Mouse (Mus musculus): ENCODE data around the gene Flnb. TPM values are rescaled to one million over a fixed set of nuclear protein-coding genes. Genes with fewer than 3 reads are reported as not detected.

Gene Flnb
- polyA plus RNA-seq, 1 experiment from 2014 or later: 21.3 TPM

GRCm38 (mm10) chr14:7832440-7832783 is 14.7 kb downstream of the Flnb start:
- Histone ChIP-seq H3K4me3 (no peak overlapping the region), H3K27ac (replicated peaks) (no peak overlapping the region), H3K4me2 (replicated peaks) (no peak overlapping the region), H3K36me3 (no peaks in the 10 kb centered on the region), H3K9ac (replicated peaks) (no peak overlapping the region), H3K4me1 (no peaks in the 10 kb centered on the region), H3K9me3 (no peaks in the 10 kb centered on the region), H3K27me3 (no peaks in the 10 kb centered on the region)
- 92% methylated on average over 5 of the region's 5 CpGs for WGBS
- no peak for ATAC-seq (ENCODE audit: low FRiP score, low read depth)

- Histone ChIP-seq H3K27ac (replicated peaks) (no peak overlapping the region), H3K4me3 (no peak overlapping the region), H3K9me3 (no peaks in the 10 kb centered on the region), H3K9ac (replicated peaks) (no peak overlapping the region), H3K4me2 (replicated peaks) (no peak overlapping the region), H3K27me3 (no peaks in the 10 kb centered on the region), H3K36me3 (no peaks in the 10 kb centered on the region), H3K4me1 (no peaks in the 10 kb centered on the region)
- 78% methylated on average over 4 of the region's 4 CpGs for WGBS
- no peak for ATAC-seq (ENCODE audit: low FRiP score, low read depth)
These were observed 15.7 kb downstream of the Flnb start for GRCm38 (mm10) chr14:7833458-7833857.

GRCm38 (mm10) chr14:7838564-7839089 is 20.9 kb downstream of the Flnb start:
- Histone ChIP-seq H3K27ac (replicated peaks) (no peak overlapping the region), H3K27me3 (no peaks in the 10 kb centered on the region), H3K9me3 (no peaks in the 10 kb centered on the region), H3K4me1 (peaks cover 5% of the 10 kb centered on the region), H3K36me3 (no peaks in the 10 kb centered on the region), H3K4me3 (no peak overlapping the region), H3K9ac (replicated peaks) (no peak overlapping the region), H3K4me2 (replicated peaks) (no peak overlapping the region)
- ATAC-seq (ENCODE audit: low FRiP score, low read depth): no peak
- 85% methylated on average over 5 of the region's 5 CpGs for WGBS

GRCm38 (mm10) chr14:7839950-7840514 is 22.3 kb downstream of the Flnb start:
- no peak overlapping the region for H3K4me3 ChIP-seq
- 49% methylated on average over 8 of the region's 8 CpGs for WGBS

GRCm38 (mm10) chr14:7842631-7843332 is 25.0 kb downstream of the Flnb start:
- ATAC-seq (ENCODE audit: low FRiP score, low read depth): no peak
- WGBS: 77% methylated on average over 15 of the region's 15 CpGs
- Histone ChIP-seq H3K27ac (replicated peaks) (no peak overlapping the region), H3K9ac (replicated peaks) (no peak overlapping the region), H3K36me3 (no peaks in the 10 kb centered on the region), H3K4me1 (peaks cover 16% of the 10 kb centered on the region), H3K27me3 (no peaks in the 10 kb centered on the region), H3K9me3 (no peaks in the 10 kb centered on the region), H3K4me2 (replicated peaks) (no peak overlapping the region), H3K4me3 (no peak overlapping the region)

More at GRCm38 (mm10) chr14:7839950-7840514, 22.3 kb downstream of the Flnb start:
- H3K27me3 ChIP-seq: no peaks in the 10 kb centered on the region
- H3K4me1 ChIP-seq: peaks cover 5% of the 10 kb centered on the region
- ATAC-seq (ENCODE audit: low FRiP score, low read depth): no peak
- H3K4me2 ChIP-seq (replicated peaks): no peak overlapping the region
- H3K9ac ChIP-seq (replicated peaks): no peak overlapping the region
- H3K36me3 ChIP-seq: no peaks in the 10 kb centered on the region
- H3K27ac ChIP-seq (replicated peaks): no peak overlapping the region
- no peaks in the 10 kb centered on the region for H3K9me3 ChIP-seq

GRCm38 (mm10) chr14:7846696-7847095 is 28.9 kb downstream of the Flnb start:
- Histone ChIP-seq H3K4me2 (replicated peaks) (no peak overlapping the region), H3K36me3 (no peaks in the 10 kb centered on the region), H3K4me3 (no peak overlapping the region), H3K27ac (replicated peaks) (0 out of 2 replicates have a peak overlapping the region, but pooled peaks have one; percentile 26), H3K9me3 (no peaks in the 10 kb centered on the region), H3K4me1 (peaks cover 36% of the 10 kb centered on the region), H3K9ac (replicated peaks) (no peak overlapping the region), H3K27me3 (no peaks in the 10 kb centered on the region)
- no peak for ATAC-seq (ENCODE audit: low FRiP score, low read depth)
- 77% methylated on average over 4 of the region's 4 CpGs for WGBS

- no peak overlapping the region for H3K9ac ChIP-seq (replicated peaks)
- H3K36me3 ChIP-seq: no peaks in the 10 kb centered on the region
- no peak overlapping the region for H3K4me3 ChIP-seq
- WGBS: 8% methylated on average over 5 of the region's 5 CpGs
- peaks cover 36% of the 10 kb centered on the region for H3K4me1 ChIP-seq
- ATAC-seq (ENCODE audit: low FRiP score, low read depth): peak; percentile 82
- peak overlapping the region; percentile 26; the same call in 1 of the 2 replicates for H3K27ac ChIP-seq (replicated peaks)
- H3K9me3 ChIP-seq: no peaks in the 10 kb centered on the region
- H3K27me3 ChIP-seq: no peaks in the 10 kb centered on the region
- no peak overlapping the region for H3K4me2 ChIP-seq (replicated peaks)
These were observed 30.0 kb downstream of the Flnb start for GRCm38 (mm10) chr14:7847746-7848232.

- Histone ChIP-seq H3K27ac (replicated peaks) (no peak overlapping the region), H3K27me3 (no peaks in the 10 kb centered on the region), H3K9me3 (no peaks in the 10 kb centered on the region), H3K4me3 (no peak overlapping the region), H3K36me3 (no peaks in the 10 kb centered on the region), H3K9ac (replicated peaks) (no peak overlapping the region), H3K4me2 (replicated peaks) (no peak overlapping the region), H3K4me1 (peaks cover 47% of the 10 kb centered on the region)
- no peak for ATAC-seq (ENCODE audit: low FRiP score, low read depth)
- WGBS: 82% methylated on average over 3 of the region's 3 CpGs
These were observed 33.2 kb downstream of the Flnb start for GRCm38 (mm10) chr14:7850913-7851312.

- no peaks in the 10 kb centered on the region for H3K9me3 ChIP-seq
- H3K27me3 ChIP-seq: no peaks in the 10 kb centered on the region
- no peak overlapping the region for H3K27ac ChIP-seq (replicated peaks)
- no peaks in the 10 kb centered on the region for H3K36me3 ChIP-seq
- 5% methylated on average over 5 of the region's 5 CpGs for WGBS
- no peak overlapping the region for H3K4me2 ChIP-seq (replicated peaks)
- no peak overlapping the region for H3K4me3 ChIP-seq
- ATAC-seq (ENCODE audit: low FRiP score, low read depth): no peak
- no peak overlapping the region for H3K9ac ChIP-seq (replicated peaks)
- peaks cover 50% of the 10 kb centered on the region for H3K4me1 ChIP-seq
These were observed 33.8 kb downstream of the Flnb start for GRCm38 (mm10) chr14:7851543-7852065.

- peaks cover 32% of the 10 kb centered on the region for H3K4me1 ChIP-seq
- H3K27ac ChIP-seq (replicated peaks): no peak overlapping the region
- no peak overlapping the region for H3K4me3 ChIP-seq
- no peaks in the 10 kb centered on the region for H3K27me3 ChIP-seq
- 61% methylated on average over 11 of the region's 11 CpGs for WGBS
- H3K4me2 ChIP-seq (replicated peaks): no peak overlapping the region
- H3K9me3 ChIP-seq: no peaks in the 10 kb centered on the region
- H3K9ac ChIP-seq (replicated peaks): no peak overlapping the region
- ATAC-seq (ENCODE audit: low FRiP score, low read depth): peak; percentile 44
- H3K36me3 ChIP-seq: no peaks in the 10 kb centered on the region
These were observed 35.9 kb downstream of the Flnb start for GRCm38 (mm10) chr14:7853691-7854090.

- Histone ChIP-seq H3K27me3 (no peaks in the 10 kb centered on the region), H3K9me3 (no peaks in the 10 kb centered on the region), H3K36me3 (no peaks in the 10 kb centered on the region), H3K4me1 (peaks cover 30% of the 10 kb centered on the region), H3K9ac (replicated peaks) (no peak overlapping the region), H3K4me2 (replicated peaks) (no peak overlapping the region), H3K27ac (replicated peaks) (no peak overlapping the region), H3K4me3 (no peak overlapping the region)
- WGBS: 89% methylated on average over 6 of the region's 6 CpGs
- ATAC-seq (ENCODE audit: low FRiP score, low read depth): no peak
These were observed 36.6 kb downstream of the Flnb start for GRCm38 (mm10) chr14:7854366-7854765.

- Histone ChIP-seq H3K4me2 (replicated peaks) (no peak overlapping the region), H3K9ac (replicated peaks) (no peak overlapping the region), H3K27me3 (no peaks in the 10 kb centered on the region), H3K9me3 (no peaks in the 10 kb centered on the region), H3K36me3 (no peaks in the 10 kb centered on the region), H3K4me1 (peaks cover 28% of the 10 kb centered on the region), H3K27ac (replicated peaks) (no peak overlapping the region), H3K4me3 (no peak overlapping the region)
- no peak for ATAC-seq (ENCODE audit: low FRiP score, low read depth)
- 62% methylated on average over 6 of the region's 6 CpGs for WGBS
These were observed 37.3 kb downstream of the Flnb start for GRCm38 (mm10) chr14:7855101-7855500.
